Mouse (Mus musculus) adrenal gland, adult (tissue): Measurements from ENCODE around the gene Nckap5l.

Source experiments
- DNase-seq, 2 experiments: peaks; one replicate each; pipeline ENCODE4 v3.0.0; 2022 to 2023; ENCODE audit warnings: low spot score in 1 of 2; ENCODE audit not compliant: inconsistent age in 2 of 2

The Nckap5l gene

GRCm38 (mm10) chr15:99433081-99433718 lies 24.3 kb downstream of the Nckap5l start:
- peak in 1 of 2 experiments; percentile 70 for DNase-seq

DNA sequence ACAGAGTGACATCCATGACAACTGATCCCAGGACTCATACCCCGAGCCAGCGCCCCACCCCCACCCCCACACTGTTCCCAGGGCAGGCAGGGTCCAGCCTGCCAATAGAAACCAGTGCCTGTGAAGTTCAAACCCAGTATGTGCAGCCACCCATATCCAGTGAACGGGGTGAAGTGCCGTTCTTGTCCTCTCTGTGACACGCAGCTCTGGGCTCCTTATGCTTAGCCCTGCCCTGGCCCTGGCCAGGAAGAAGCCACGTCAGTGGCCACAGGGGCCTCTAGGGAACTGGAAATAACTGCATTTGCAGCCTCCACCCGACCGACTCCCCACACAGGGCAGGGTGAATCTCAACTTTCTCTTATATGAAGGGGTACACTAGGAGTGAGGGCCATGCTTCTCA lies 25.6 kb downstream of the Nckap5l start:
- DNase-seq = peak in 1 of 2 experiments; percentile 72

DNA sequence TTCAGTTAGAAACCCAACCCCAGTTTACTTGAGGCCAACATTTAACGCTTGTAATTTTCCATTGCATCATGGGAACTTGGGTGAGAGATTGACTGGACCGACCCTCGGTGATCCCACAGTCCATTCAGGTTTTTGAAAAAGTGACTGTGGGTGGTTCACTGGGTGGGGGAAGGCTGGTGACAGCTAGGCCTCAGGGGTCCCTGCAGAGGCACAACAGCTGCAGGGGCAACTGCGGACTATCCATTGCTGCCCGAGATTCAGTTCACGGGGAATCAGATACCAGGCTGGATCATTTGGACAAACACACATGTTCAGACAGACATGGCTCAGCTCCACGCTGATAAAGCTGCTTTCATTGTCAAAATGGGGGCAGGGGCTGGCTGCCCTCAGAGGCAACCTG lies 26.0 kb downstream of the Nckap5l start:
- DNase-seq = no peak

DNA sequence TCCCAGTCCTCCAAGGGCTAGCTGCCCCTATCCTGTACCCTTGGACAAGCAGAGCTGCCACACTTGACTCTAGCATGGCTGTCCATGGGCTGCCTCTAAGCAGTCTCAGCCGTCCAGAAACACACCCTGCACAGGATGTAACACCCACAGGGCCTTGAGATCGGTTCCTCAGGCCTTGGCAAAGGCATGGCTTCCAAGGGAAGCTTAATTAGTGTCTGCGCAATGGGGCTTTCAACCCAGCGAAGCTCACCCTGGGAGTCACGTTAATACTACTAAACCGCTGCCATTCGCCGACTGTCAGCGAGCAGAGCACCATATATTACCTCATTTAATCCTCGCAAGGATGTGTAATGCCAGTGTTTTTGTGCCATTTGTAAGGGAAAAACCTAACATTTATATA lies 26.5 kb downstream of the Nckap5l start:
- DNase-seq = peak in 1 of 2 experiments; percentile 79

GRCm38 (mm10) chr15:99430394-99430793 lies 27.2 kb downstream of the Nckap5l start:
- DNase-seq = peak in 1 of 2 experiments; percentile 65

- DNase-seq = no peak
These were observed 33.7 kb downstream of the Nckap5l start for GRCm38 (mm10) chr15:99423884-99424283.

- DNase-seq = no peak
These were observed 34.4 kb downstream of the Nckap5l start for GRCm38 (mm10) chr15:99423131-99423530.

DNA sequence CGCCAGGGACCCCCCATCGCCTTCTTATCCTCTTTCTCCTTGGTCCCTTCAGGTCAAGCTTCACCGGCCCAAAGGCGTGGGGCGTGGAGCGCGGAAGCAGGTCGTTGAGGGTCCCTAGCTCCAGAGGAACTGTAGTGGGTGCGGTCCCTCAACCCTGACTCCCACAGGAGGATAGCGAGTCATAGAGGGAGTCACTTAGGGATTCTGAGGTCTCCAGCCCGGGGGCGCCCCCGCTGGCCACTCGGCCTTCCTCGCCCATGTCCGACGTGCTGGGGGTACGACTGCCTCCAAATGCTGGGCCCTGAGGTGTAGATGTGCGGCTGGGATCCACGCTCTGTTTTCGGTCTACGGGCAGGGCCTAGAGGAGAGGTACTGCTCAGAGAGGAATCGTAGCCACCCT lies 35.0 kb downstream of the Nckap5l start:
- DNase-seq = no peak

- DNase-seq = no peak
These were observed 35.9 kb downstream of the Nckap5l start for GRCm38 (mm10) chr15:99421676-99422075.

DNA sequence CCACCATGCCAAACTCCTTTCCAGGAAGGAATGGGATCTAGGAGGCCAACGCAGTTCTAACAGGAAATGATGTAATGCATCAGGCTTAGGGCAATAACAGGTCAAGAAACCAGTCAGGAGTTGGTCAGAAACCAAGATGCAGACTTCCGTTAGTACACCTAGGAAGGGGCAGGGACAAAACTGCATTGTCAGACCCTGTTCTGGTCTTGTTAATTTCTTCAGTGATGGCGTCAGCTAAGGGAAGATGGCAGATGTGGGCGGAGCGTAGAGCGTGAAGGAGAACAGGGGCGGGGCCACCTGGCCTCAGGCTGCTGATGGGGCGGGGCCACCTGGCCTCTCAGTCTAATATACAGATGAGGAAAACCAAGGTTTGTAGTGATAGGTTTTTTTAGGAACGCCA lies 36.4 kb downstream of the Nckap5l start:
- DNase-seq = peak in 1 of 2 experiments; percentile 69

GRCm38 (mm10) chr15:99420521-99421014 lies 37.0 kb downstream of the Nckap5l start:
- DNase-seq = peak; percentile 56 to 85

- no peak for DNase-seq
These were observed 37.4 kb downstream of the Nckap5l start for GRCm38 (mm10) chr15:99420101-99420500.

DNA sequence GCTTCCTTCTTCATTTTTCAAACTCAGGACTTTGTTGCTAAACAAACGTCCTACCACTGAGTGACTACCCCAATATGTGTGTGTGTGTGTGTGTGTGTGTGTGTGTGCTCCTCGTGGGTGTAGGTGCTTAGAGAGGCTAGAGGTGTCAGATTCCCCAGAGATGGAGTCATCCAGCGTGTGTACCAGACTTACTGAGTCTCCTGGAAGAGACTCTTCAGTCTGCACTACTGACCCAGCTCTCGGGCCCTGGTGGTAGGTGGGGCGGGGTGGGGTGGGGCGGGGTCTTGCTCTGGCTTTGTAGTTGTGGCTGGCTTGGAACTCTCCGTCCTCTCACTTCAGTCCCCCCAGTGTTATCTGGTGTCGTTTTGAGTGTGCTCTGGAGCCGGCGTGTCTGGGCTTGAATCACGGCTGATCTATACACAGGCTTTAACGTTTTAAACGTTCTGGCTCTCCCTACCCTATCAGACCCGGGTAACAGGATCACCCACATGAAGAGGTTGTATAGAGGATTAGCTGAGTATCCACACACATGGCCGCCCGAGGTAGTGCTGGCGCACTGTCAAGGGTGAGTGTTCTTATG lies 39.8 kb downstream of the Nckap5l start:
- DNase-seq = no peak

DNA sequence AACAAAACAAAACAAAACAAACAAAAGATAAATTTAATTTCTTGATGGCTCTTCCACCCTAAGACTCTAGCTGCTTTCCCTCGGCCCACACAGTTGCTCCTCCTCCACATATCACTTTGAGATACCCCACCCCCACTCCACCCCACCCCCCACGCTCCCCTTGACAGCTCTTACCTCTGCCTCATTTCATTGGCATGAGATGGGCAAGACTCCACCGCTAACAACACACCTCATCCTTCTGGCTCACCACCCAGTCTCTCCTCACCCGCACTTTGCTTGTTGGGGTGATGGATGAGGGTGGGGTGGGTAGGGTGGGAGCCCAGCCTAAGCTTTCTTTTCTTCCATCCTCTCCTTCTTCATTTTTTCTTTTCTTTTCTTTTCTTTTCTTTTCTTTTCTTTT lies 40.6 kb downstream of the Nckap5l start:
- no peak for DNase-seq

- DNase-seq = peak; percentile 79 to 94
These were observed 41.1 kb downstream of the Nckap5l start for GRCm38 (mm10) chr15:99416348-99416882.

DNA sequence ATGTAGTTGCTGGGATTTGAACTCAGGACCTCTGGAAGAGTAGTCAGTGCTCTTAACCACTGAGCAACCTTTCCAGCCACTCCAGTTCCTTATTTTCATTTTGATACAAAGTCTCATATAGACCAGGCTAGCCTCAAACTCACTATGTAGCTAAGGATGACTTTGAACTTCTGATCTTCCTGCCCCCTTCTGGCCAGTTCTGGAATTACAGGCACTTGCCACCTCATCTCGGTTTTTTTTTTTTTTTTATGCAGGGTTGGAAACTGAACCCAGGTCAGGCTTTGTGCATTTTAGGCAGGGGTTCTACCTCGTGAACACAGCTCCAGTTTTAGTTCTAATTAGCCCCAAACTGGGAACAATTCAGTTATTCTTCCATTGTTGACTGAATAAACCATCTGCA lies 41.8 kb downstream of the Nckap5l start:
- peak in 1 of 2 experiments; percentile 82 for DNase-seq

GRCm38 (mm10) chr15:99411747-99412146 lies 45.8 kb downstream of the Nckap5l start:
- DNase-seq = no peak

GRCm38 (mm10) chr15:99408845-99409244 lies 48.7 kb downstream of the Nckap5l start:
- DNase-seq = no peak

DNA sequence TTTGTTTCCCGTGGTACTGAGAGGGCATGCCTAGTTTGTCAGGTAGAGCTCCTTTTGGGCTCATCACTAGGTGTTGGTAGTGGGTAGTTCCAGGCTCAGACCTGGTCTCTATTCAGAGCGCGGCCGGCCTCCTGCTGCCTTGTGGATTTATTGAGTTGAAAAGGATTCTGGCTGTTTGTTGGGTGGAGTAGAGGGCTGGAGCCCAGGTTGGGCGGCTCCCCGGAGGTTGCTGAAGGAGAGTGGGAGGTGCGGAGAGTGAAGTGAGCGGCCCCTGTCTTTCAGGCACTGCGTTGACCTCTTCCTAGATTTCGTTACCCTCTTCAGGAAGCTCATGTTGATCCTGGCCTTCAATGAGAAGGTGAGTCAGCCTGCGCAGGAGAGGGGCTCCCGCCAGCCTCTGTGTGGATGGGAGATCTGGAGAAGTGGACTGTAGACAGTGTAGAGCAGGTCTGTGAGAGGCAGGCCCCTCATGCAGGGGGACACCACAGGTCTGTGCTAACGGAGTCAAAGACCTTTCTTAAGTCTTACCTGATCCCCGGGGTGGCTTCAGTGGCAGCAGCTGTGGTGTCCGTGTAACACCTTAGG lies 50.5 kb downstream of the Nckap5l start:
- DNase-seq = no peak

- no peak for DNase-seq
These were observed 52.4 kb downstream of the Nckap5l start for GRCm38 (mm10) chr15:99405150-99405549.

DNA sequence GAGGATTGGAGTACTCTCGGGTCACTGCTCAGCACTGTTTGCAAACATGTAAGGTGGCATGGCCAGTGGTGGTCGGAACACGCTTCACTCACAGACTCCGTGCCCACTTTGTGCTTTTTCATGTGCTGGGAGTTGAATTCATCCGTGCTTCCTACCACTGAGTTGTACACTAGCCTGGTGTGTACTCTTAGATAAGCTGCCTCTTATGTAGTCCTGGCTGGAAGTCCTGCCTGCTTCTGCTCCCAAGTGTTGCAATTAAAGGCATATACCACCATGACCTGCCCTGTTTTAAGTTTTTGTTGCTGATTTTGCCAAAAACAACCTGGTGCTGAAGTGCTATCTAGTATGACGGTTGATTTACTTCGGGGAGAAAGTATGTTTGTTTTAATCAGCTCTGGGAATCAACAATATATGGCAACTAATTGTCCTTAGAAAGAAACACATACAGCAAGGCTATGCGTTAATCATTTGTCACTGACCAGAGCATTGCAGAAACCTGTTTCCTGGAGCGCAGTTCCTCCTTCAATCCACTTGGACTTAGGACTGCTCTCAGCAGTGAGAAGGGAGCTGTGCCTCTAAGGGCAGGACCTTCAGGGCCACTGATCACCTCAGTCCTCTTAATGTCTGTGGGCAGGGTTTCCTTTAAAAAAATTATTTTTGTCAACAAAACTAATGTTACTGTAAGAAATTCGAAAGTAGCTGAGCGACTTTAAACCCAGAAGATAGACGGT lies 54.2 kb downstream of the Nckap5l start:
- DNase-seq = no peak
